Mouse (Mus musculus) small intestine, adult 2 months (tissue): Measurements from ENCODE around the gene Tcp11l2. TPM values are rescaled to one million over a fixed set of nuclear protein-coding genes. Genes with fewer than 3 reads are reported as not detected.

Source experiments
- H3K27ac ChIP-seq: fragments of 200-500 bp; 2 replicates; pipeline ENCODE4 v1.5.1; 2012; ENCODE audit warnings: low read depth, low read length, control low read depth, inconsistent platforms; ENCODE audit not compliant: insufficient read depth
- H3K27me3 ChIP-seq: fragments of 200-500 bp; 2 replicates; pipeline ENCODE4 v1.6.1; 2012; ENCODE audit warnings: mild to moderate bottlenecking, moderate library complexity, low read length, inconsistent platforms; ENCODE audit not compliant: control insufficient read depth, insufficient read depth
- H3K36me3 ChIP-seq: fragments of 200-500 bp; 2 replicates; pipeline ENCODE4 v1.6.1; 2012; ENCODE audit warnings: mild to moderate bottlenecking, low read length, control low read depth, inconsistent platforms; ENCODE audit not compliant: control insufficient read depth, insufficient read depth
- H3K4me1 ChIP-seq: fragments of 200-500 bp; 2 replicates; pipeline ENCODE4 v1.6.1; 2012; ENCODE audit warnings: low read length, inconsistent platforms, mixed read lengths; ENCODE audit not compliant: control insufficient read depth, insufficient read depth, insufficient read length
- H3K4me3 ChIP-seq: fragments of 200-500 bp; 2 replicates; pipeline ENCODE4 v1.5.1; 2012; ENCODE audit warnings: low read depth, mild to moderate bottlenecking, control low read depth, inconsistent platforms, low read length, moderate library complexity
- CTCF ChIP-seq: fragments of 200-500 bp; IDR thresholded peaks from 2 replicates; pipeline ENCODE4 v1.5.1; 2012; ENCODE audit warnings: low read depth, mild to moderate bottlenecking, control low read depth, inconsistent platforms, low read length, moderate library complexity, mixed read lengths; ENCODE audit not compliant: insufficient replicate concordance, insufficient read length; ENCODE audit errors: extremely low read depth
- POLR2A ChIP-seq: fragments of 200-500 bp; IDR thresholded peaks from 2 replicates; pipeline ENCODE4 v1.6.1; 2012; ENCODE audit warnings: low read depth, mild to moderate bottlenecking, control low read depth, inconsistent platforms, low read length, moderate library complexity
- WGBS: fragments of 180-500 bp; shearing (Covaris S2); methylation state at CpG from one replicate; pipeline ENCODE4 v1.1.7; 2018; 5-methylcytosine and 5-hydroxymethylcytosine counted together
- polyA plus RNA-seq: library from polyadenylated mRNA; depleted of rRNA; stranded (reverse); fragments of >200 nt; gene quantifications from 2 replicates; pipeline ENCODE4 v1.2.3, GENCODE M21; 2012; rRNA removed

The Tcp11l2 gene
- polyA plus RNA-seq, 1 experiment: 34.3 TPM

DNA sequence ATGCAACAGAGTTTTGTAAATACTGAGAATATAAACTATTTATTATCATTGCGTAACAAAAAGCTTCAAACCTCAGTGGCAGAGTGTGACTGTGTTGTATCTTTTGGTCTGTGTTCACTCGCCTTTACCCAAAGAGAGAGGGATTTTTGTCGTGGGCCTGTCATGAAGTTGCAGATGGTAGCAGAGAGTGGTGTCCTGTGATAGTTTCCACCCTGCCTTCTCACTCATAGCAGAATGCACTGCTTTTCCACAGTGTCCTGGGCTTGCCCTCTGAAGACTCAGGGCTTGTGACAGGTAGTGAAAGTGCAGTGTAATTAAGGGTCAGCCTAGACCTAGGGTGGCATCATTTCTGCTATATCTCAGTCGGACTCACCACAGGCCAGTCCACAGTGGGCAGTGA lies 78.3 kb downstream of the Tcp11l2 start:
- no peak overlapping the region for H3K4me3 ChIP-seq
- no peaks in the 10 kb centered on the region for H3K27me3 ChIP-seq
- 90% methylated on average over 4 of the region's 4 CpGs for WGBS
- peaks cover 13% of the 10 kb centered on the region for H3K36me3 ChIP-seq
- H3K27ac ChIP-seq: no peak overlapping the region
- TF ChIP-seq POLR2A (no peak), CTCF (no peak)
- no peaks in the 10 kb centered on the region for H3K4me1 ChIP-seq

- Histone ChIP-seq H3K4me1 (no peaks in the 10 kb centered on the region), H3K27me3 (no peaks in the 10 kb centered on the region), H3K36me3 (peaks cover 18% of the 10 kb centered on the region), H3K27ac (no peak overlapping the region), H3K4me3 (no peak overlapping the region)
- TF ChIP-seq POLR2A (no peak), CTCF (no peak)
- 85% methylated on average over 4 of the region's 4 CpGs for WGBS
These were observed 80.2 kb downstream of the Tcp11l2 start for GRCm38 (mm10) chr10:84656618-84657017.

GRCm38 (mm10) chr10:84657437-84658087 lies 81.1 kb downstream of the Tcp11l2 start:
- H3K27me3 ChIP-seq: no peaks in the 10 kb centered on the region
- 73% methylated on average over 6 of the region's 6 CpGs for WGBS
- H3K36me3 ChIP-seq: peaks cover 17% of the 10 kb centered on the region
- no peak overlapping the region for H3K4me3 ChIP-seq
- TF ChIP-seq POLR2A (no peak), CTCF (no peak)
- no peak overlapping the region for H3K27ac ChIP-seq
- H3K4me1 ChIP-seq: no peaks in the 10 kb centered on the region

- TF ChIP-seq POLR2A (no peak), CTCF (no peak)
- H3K36me3 ChIP-seq: peaks cover 13% of the 10 kb centered on the region
- H3K4me3 ChIP-seq: no peak overlapping the region
- H3K4me1 ChIP-seq: no peaks in the 10 kb centered on the region
- H3K27me3 ChIP-seq: no peaks in the 10 kb centered on the region
- WGBS: 77% methylated on average over 18 of the region's 18 CpGs
- H3K27ac ChIP-seq: no peak overlapping the region
These were observed 81.8 kb downstream of the Tcp11l2 start for GRCm38 (mm10) chr10:84658088-84658848.

DNA sequence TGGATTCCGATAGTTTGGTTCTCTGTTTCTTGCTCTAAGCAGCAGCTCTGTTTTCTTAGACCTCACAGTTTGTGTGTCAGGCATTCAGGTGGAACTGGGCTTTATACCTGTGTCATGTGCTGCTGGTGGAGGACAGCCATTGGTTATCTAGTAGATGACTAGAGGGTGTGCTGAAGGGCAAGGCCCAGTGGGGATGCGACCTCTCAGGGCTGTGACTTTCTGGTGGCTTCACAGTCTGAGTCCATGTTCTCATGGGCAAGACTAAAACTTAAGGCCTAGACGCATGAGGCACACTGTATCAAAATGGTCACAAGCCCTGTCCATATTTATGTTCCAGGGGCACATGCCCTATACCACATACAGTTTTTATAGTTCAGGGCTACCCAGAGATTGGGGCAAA lies 82.9 kb downstream of the Tcp11l2 start:
- no peaks in the 10 kb centered on the region for H3K4me1 ChIP-seq
- no peak overlapping the region for H3K27ac ChIP-seq
- H3K36me3 ChIP-seq: peaks cover 16% of the 10 kb centered on the region
- WGBS: 90% methylated on average over 3 of the region's 3 CpGs
- no peak overlapping the region for H3K4me3 ChIP-seq
- TF ChIP-seq POLR2A (no peak), CTCF (no peak)
- H3K27me3 ChIP-seq: no peaks in the 10 kb centered on the region

DNA sequence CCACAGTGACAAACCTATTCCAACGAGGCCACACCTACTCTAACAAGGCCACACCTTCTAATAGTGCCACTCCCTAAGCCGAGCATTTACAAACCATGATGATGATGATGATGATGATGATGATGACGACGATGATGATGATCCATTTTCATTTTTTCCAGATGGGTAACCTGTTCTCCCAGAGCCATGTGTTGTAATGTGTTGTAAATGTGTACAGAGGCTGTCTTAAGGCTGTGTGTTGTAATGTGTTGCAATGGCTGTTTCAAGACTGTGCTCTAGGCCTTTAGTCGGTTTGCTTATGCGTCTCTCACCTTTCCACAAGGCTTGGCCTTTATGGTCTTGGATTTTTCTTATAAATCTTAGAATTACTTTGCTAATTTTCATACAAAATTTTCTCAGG lies 85.7 kb downstream of the Tcp11l2 start:
- no peaks in the 10 kb centered on the region for H3K4me1 ChIP-seq

More for the DNA sequence above, 85.7 kb downstream of the Tcp11l2 start:
- no peak overlapping the region for H3K27ac ChIP-seq
- H3K4me3 ChIP-seq: no peak overlapping the region
- H3K27me3 ChIP-seq: no peaks in the 10 kb centered on the region
- TF ChIP-seq POLR2A: no peak
- TF ChIP-seq CTCF: no peak
- 96% methylated on average over 6 of the region's 6 CpGs for WGBS
- H3K36me3 ChIP-seq: peaks cover 17% of the 10 kb centered on the region

Other genes starting within 250 kb of the Tcp11l2 start
- 2.0 and 2.7 TPM in 2 replicates for gene Nuak1, start 136.0 kb upstream of the Tcp11l2 start, polyA plus RNA-seq
- 11.8 and 15.2 TPM in 2 replicates for gene Ckap4, start 42.6 kb upstream of the Tcp11l2 start, polyA plus RNA-seq
- 0.75 and 1.6 TPM in 2 replicates for gene Polr3b, start 45.7 kb downstream of the Tcp11l2 start, polyA plus RNA-seq
- gene Rfx4, start 179.4 kb downstream of the Tcp11l2 start, polyA plus RNA-seq: not detected in 2 replicates